Mouse (Mus musculus) common myeloid progenitor, adult 5-6 weeks (primary cell): Measurements from ENCODE around the gene Sun3. TPM values are rescaled to one million over a fixed set of nuclear protein-coding genes. Genes with fewer than 3 reads are reported as not detected.

Experiments
- ATAC-seq: replicated peaks from 2 replicates; pipeline ENCODE4 v1.8.0; 2016; ENCODE audit warnings: low read depth, mild to moderate bottlenecking, moderate TSS enrichment, inconsistent platforms; ENCODE audit not compliant: poor library complexity, severe bottlenecking
- total RNA-seq: library from RNA; stranded (forward); fragments of 200-1000, 187-1606 nt; gene quantifications from 2 replicates; pipeline ENCODE4 v1.2.3, GENCODE M21; 2017

The Sun3 gene
- total RNA-seq, result not detected in 2 replicates

GRCm38 (mm10) chr11:9048703-9049060 is at the start of gene Sun3:
Sun3 (minus strand) TSS chr11:9048991.
- ATAC-seq, result peak; percentile 57

GRCm38 (mm10) chr11:9076444-9076843 is 27.7 kb upstream of the Sun3 start:
- ATAC-seq, result no peak

- peak; percentile 55 for ATAC-seq
Measured at GRCm38 (mm10) chr11:9060484-9060883, 11.7 kb upstream of the Sun3 start.

GRCm38 (mm10) chr11:9060029-9060428 is 11.2 kb upstream of the Sun3 start:
- peak; percentile 92 for ATAC-seq

GRCm38 (mm10) chr11:9057711-9058110 is 8.9 kb upstream of the Sun3 start:
- ATAC-seq, result no peak

- ATAC-seq, result peak; percentile 56
Measured at GRCm38 (mm10) chr11:9056937-9057336, 8.1 kb upstream of the Sun3 start.

DNA sequence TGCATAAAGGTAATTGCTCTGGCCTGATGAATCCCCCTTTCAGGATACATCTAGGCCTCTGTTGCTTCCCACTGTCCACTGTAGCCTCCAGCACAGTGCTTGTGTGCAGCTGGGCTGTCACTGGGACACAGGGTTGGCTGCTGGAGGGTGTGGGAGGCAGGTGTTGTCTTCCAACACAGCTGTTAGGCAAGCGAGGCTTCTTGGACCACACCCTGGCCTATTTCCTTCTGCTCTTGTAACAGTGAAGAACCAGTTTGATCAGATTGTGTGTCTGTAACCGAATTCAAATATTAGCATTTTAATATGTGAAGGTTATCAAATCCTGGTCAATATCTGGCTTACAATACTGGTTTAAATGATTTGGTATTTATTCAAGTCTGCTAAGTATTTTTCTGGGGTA is 3.1 kb upstream of the Sun3 start:
- no peak for ATAC-seq

DNA sequence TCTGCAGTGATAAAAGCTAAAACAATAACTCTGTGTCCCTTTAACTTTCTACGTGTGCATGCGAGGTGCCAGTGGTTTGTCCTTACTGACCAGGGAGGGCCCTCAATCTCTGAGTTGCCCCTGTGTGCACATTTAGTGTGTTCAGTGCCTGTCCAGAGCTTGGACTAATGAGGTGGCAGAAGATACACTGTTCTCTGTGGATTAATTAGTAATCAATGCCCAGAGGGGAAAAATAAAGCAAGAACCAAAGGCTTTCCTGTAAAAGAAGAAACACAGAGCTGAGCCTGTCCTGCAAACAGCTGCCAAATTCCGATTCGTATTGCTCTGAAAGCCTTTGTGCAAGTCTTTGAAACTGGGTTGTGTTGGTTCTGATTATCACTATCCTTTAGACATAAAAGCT is 1.4 kb upstream of the Sun3 start:
- ATAC-seq, result no peak

GRCm38 (mm10) chr11:9048011-9048702 is 634 bp downstream of the Sun3 start, which contains the start of gene Gm11992:
Gm11992 (plus strand) TSS chr11:9048594.
- ATAC-seq, result peak; percentile 99

DNA sequence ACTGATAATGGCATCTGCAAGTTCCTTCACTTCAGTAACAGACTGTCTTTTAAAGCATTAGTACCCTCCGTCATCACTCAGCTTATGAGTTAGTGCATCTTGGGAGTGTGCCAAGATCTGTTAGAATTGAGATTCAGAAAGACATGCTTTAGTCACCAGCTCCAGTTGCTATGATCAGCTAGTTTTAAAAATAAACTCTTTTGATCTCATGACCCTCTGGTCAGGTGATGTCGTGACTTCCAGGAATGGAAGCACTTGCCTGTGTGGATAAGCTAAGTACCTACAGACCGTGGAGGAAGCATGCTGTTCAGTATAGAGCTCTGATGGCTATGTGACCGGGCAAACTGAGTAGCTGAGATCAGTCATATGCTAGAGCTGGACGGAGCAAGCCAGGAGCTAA is 1.7 kb downstream of the Sun3 start:
- ATAC-seq, result no peak

GRCm38 (mm10) chr11:9046546-9046945 is 2.2 kb downstream of the Sun3 start:
- no peak for ATAC-seq

DNA sequence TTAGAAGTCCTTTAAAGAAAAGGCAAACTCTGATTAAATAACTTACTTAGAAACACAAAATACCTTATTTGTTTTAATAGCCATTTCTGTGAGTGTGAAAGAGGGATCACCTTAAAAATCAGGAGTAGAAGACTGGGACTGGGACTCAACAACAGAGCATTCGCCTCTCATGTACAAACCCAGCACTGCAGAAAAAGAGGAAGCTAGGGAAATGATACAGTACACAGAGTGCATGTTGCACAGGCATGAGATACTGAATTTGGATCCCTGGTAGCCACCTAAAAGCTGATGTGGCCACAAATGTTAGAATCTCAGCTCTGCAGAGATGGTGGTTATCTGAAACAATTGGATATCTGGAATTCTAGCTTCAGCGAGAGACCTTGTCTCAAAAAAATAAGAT is 17.3 kb downstream of the Sun3 start:
- ATAC-seq, result peak; percentile 63

DNA sequence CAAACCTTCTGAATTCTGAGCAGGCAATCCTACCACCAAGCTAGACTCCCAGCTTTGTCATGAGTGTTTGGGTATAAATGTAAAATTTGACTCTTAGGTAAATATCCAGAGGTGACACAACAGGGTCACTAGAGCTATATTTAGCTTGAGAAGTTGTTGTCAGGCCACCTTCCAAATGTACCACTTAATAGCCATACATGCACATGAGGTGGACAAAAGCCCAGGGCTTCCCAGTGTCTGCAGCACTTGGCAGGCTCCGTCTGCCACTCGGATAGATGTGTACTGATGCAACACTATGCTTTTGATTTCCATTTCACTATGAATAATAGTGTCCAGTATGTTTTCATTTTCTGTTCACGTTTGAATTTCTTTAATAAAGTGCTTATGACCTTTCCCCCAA is 23.6 kb downstream of the Sun3 start:
- no peak for ATAC-seq

DNA sequence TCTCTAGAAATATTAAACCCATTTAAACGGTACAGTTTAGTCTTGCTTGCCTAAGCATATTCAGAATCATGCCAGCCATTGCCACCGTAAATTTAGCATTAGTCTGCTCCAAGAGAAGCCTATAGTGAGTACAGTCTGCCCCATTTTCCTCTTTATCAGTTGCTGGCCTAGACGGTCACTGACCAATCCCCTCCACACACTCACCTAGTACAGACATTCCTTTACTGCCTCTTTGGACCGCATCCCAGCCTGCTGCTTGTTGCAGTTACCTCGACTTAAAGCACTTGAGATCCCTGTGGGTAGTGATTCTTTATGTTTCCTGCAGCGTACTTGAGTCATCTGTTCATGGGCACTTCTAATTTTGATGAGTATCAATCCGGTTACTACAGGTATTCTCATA is 24.0 kb downstream of the Sun3 start:
- ATAC-seq, result no peak

DNA sequence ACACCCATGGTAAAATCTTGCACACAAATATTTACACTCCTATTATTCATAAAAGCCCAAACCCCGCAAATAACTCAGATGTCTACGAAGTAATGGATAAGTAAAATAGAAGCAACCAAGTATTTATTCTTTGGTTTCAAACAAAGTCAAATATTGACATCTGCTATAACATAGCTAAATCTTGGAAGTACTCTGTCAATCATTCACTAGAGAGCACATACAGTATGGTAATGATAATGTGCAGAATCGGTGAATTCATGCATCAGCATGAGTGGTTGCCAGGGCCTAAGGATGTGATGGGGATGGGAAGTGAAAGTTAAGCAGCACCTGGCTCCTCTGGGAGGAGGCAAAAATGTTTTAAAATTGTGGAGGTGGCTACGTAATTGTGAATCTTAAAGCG is 28.6 kb downstream of the Sun3 start:
- ATAC-seq, result no peak

DNA sequence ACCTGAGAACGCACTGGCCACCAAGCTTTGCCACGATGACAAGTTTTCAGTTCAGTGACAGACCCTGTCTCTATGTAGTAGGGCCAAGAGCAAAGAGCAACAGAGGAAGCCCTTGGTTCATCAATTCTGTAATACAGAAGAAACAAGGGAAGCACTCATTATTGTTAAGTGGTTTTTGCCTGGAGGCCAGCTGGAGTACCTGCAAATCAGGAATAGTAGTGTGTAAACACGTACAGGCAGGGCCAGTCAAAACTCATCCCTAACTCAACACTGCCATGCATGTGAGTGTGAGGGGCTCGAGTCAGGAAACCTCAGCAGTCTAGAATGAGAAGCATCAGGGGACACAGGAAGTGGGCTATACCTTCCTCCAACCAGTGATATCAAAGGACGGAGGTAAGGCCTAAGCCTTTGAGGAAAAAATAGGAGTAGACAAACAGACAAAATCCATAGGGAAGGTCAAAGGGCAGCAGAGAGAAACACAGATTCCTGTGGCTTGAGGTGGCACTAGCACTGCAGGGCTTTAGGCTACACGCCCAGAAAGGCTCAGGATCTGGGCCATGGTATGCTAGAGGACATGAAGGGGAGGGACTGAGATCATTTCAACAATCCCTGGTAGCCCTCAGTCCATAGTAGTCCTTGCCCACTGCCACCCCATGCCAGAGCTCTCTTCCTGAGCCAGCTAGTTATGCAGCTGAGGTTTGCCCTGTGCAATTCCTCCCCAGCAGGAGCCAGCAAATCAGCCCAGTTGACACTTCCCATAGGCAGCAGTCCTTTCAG is 30.1 kb downstream of the Sun3 start:
- ATAC-seq, result no peak

DNA sequence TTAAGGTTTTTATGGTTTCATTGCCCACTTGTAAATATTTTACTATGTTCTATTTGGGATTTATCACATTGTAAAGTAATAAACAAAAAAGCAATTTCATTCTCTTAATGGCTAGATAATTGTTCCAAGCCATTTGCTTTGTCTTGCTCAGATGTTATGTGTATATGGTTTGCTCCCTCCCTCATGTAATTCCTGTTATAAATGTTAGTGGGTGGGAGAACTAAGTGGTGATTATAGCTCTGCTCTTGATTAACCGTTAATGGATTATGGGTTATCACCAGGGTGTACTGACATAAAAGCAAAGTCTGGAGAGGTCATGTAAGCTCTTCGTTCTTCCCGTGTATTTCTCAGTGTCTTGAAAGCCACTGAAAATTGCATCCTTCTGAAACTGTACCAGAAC is 34.1 kb downstream of the Sun3 start:
- no peak for ATAC-seq

GRCm38 (mm10) chr11:9011348-9011747 is 37.4 kb downstream of the Sun3 start:
- no peak for ATAC-seq

GRCm38 (mm10) chr11:9010853-9011339 is 37.9 kb downstream of the Sun3 start, which contains the start of gene Hus1:
Hus1 (minus strand) TSS chr11:9011191.
- ATAC-seq, result peak; percentile 96

DNA sequence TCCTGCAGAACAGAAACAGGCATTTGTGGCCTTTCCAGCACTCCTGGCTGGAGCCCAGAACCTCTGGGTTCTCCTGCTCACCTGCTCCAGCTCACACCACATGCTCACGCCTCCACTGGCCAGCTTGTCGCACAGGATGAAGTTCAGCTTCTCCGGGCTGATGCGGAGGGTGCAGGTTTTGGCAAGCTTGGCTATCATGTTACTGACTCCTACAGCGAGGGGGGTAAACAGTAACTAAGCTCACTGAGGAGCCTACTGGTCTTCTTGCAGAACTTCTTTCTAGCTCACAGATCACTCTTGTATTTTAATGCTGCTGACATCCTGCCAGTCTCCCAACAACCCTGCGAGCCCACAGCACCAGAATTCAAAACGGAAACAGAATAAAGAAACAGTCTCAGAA is 38.4 kb downstream of the Sun3 start:
- ATAC-seq, result peak; percentile 64

DNA sequence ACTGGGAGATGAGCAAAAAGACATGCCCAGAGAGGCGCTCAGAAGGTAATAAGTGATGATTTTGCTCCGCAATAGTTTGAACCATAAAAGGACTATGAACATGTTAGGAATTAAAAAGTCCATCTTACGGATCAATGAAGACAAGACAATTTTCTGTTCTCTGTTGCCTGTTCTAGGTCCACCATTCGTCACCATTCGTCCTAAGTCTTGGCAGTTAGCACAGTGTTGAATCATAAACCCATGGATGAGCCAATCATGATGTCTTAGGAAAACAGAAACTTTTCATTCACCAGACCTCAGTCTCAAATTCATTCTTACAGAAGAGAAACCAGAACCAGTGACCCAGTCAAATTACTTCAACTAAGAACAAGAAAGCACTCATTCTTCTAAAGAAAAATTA is 40.0 kb downstream of the Sun3 start:
- no peak for ATAC-seq
